Mouse (Mus musculus): Measurements from ENCODE around the gene Krtap3-2.

- TF ChIP-seq POLR2A (IDR thresholded peaks at IDR 0.05; ENCODE audit: insufficient read depth, low read depth, low read length) (no peak), CTCF (IDR thresholded peaks at IDR 0.05) (no peak), EP300 (IDR thresholded peaks at IDR 0.05; ENCODE audit: insufficient read depth, low read depth, low read length) (no peak)
Measured at GRCm38 (mm10) chr11:99559366-99559765, 2.7 kb upstream of the Krtap3-2 start, which contains the start of gene Gm11939.
